Mouse (Mus musculus): ENCODE measurements around the gene Kif26b. TPM values are rescaled to one million over a fixed set of nuclear protein-coding genes. Genes with fewer than 3 reads are reported as not detected.

The Kif26b gene
- polyA plus RNA-seq, 1 experiment = 0.15 TPM

GRCm38 (mm10) chr1:178673506-178673905 lies 144.6 kb downstream of the Kif26b start:
- peaks cover 24% of the 10 kb centered on the region for H3K4me1 ChIP-seq (ENCODE audit: control insufficient read depth, insufficient read depth, low read length)
- no peak overlapping the region for H3K27ac ChIP-seq (ENCODE audit: insufficient read depth, low read depth, low read length)
- TF ChIP-seq POLR2A (IDR thresholded peaks at IDR 0.05; ENCODE audit: borderline replicate concordance, low read depth, low read length) = no peak
- no peak for TF ChIP-seq CTCF (IDR thresholded peaks at IDR 0.05; ENCODE audit: low read depth, low read length)
- H3K4me3 ChIP-seq (ENCODE audit: insufficient read depth, low read length) = no peak overlapping the region

GRCm38 (mm10) chr1:178675542-178676252 lies 146.8 kb downstream of the Kif26b start:
- TF ChIP-seq POLR2A (IDR thresholded peaks at IDR 0.05; ENCODE audit: borderline replicate concordance, low read depth, low read length) (no peak), CTCF (IDR thresholded peaks at IDR 0.05; ENCODE audit: low read depth, low read length) (no peak)
- Histone ChIP-seq H3K4me1 (ENCODE audit: control insufficient read depth, insufficient read depth, low read length) (peaks cover 24% of the 10 kb centered on the region), H3K4me3 (ENCODE audit: insufficient read depth, low read length) (no peak overlapping the region), H3K27ac (ENCODE audit: insufficient read depth, low read depth, low read length) (no peak overlapping the region)

GRCm38 (mm10) chr1:178677160-178677559 lies 148.2 kb downstream of the Kif26b start:
- no peak overlapping the region for H3K27ac ChIP-seq (ENCODE audit: insufficient read depth, low read depth, low read length)
- no peak for TF ChIP-seq CTCF (IDR thresholded peaks at IDR 0.05; ENCODE audit: low read depth, low read length)
- no peak for TF ChIP-seq POLR2A (IDR thresholded peaks at IDR 0.05; ENCODE audit: borderline replicate concordance, low read depth, low read length)
- peaks cover 24% of the 10 kb centered on the region for H3K4me1 ChIP-seq (ENCODE audit: control insufficient read depth, insufficient read depth, low read length)
- H3K4me3 ChIP-seq (ENCODE audit: insufficient read depth, low read length) = no peak overlapping the region

GRCm38 (mm10) chr1:178677630-178678221 lies 148.8 kb downstream of the Kif26b start:
- peaks cover 24% of the 10 kb centered on the region for H3K4me1 ChIP-seq (ENCODE audit: control insufficient read depth, insufficient read depth, low read length)
- H3K27ac ChIP-seq (ENCODE audit: insufficient read depth, low read depth, low read length) = no peak overlapping the region
- H3K4me3 ChIP-seq (ENCODE audit: insufficient read depth, low read length) = no peak overlapping the region
- no peak for TF ChIP-seq POLR2A (IDR thresholded peaks at IDR 0.05; ENCODE audit: borderline replicate concordance, low read depth, low read length)

GRCm38 (mm10) chr1:178683631-178684030 lies 154.7 kb downstream of the Kif26b start:
- no peak overlapping the region for H3K4me3 ChIP-seq (ENCODE audit: insufficient read depth, low read length)
- TF ChIP-seq CTCF (IDR thresholded peaks at IDR 0.05; ENCODE audit: low read depth, low read length) = no peak
- TF ChIP-seq POLR2A (IDR thresholded peaks at IDR 0.05; ENCODE audit: borderline replicate concordance, low read depth, low read length) = no peak

GRCm38 (mm10) chr1:178684991-178685680 lies 156.2 kb downstream of the Kif26b start:
- TF ChIP-seq CTCF (IDR thresholded peaks at IDR 0.05; ENCODE audit: low read depth, low read length) = no peak
- no peak for TF ChIP-seq POLR2A (IDR thresholded peaks at IDR 0.05; ENCODE audit: borderline replicate concordance, low read depth, low read length)

More at GRCm38 (mm10) chr1:178683631-178684030, 154.7 kb downstream of the Kif26b start:
- Histone ChIP-seq H3K27ac (ENCODE audit: insufficient read depth, low read depth, low read length) (no peak overlapping the region), H3K4me1 (ENCODE audit: control insufficient read depth, insufficient read depth, low read length) (peaks cover 5% of the 10 kb centered on the region)

GRCm38 (mm10) chr1:178686881-178687280 lies 158.0 kb downstream of the Kif26b start:
- H3K27ac ChIP-seq (ENCODE audit: insufficient read depth, low read depth, low read length) = no peak overlapping the region

More at GRCm38 (mm10) chr1:178684991-178685680, 156.2 kb downstream of the Kif26b start:
- Histone ChIP-seq H3K4me3 (ENCODE audit: insufficient read depth, low read length) (no peak overlapping the region), H3K27ac (ENCODE audit: insufficient read depth, low read depth, low read length) (no peak overlapping the region), H3K4me1 (ENCODE audit: control insufficient read depth, insufficient read depth, low read length) (peaks cover 5% of the 10 kb centered on the region)

GRCm38 (mm10) chr1:178689512-178689911 lies 160.6 kb downstream of the Kif26b start:
- TF ChIP-seq CTCF (IDR thresholded peaks at IDR 0.05; ENCODE audit: low read depth, low read length) (no peak), POLR2A (IDR thresholded peaks at IDR 0.05; ENCODE audit: borderline replicate concordance, low read depth, low read length) (no peak)
- peaks cover 5% of the 10 kb centered on the region for H3K4me1 ChIP-seq (ENCODE audit: control insufficient read depth, insufficient read depth, low read length)
- no peak overlapping the region for H3K27ac ChIP-seq (ENCODE audit: insufficient read depth, low read depth, low read length)
- H3K4me3 ChIP-seq (ENCODE audit: insufficient read depth, low read length) = no peak overlapping the region

More at GRCm38 (mm10) chr1:178686881-178687280, 158.0 kb downstream of the Kif26b start:
- no peak for TF ChIP-seq POLR2A (IDR thresholded peaks at IDR 0.05; ENCODE audit: borderline replicate concordance, low read depth, low read length)
- TF ChIP-seq CTCF (IDR thresholded peaks at IDR 0.05; ENCODE audit: low read depth, low read length) = no peak
- Histone ChIP-seq H3K4me1 (ENCODE audit: control insufficient read depth, insufficient read depth, low read length) (peaks cover 5% of the 10 kb centered on the region), H3K4me3 (ENCODE audit: insufficient read depth, low read length) (no peak overlapping the region)

- Histone ChIP-seq H3K4me3 (ENCODE audit: insufficient read depth, low read length) (no peak overlapping the region), H3K4me1 (ENCODE audit: control insufficient read depth, insufficient read depth, low read length) (peaks cover 4% of the 10 kb centered on the region), H3K27ac (ENCODE audit: insufficient read depth, low read depth, low read length) (no peak overlapping the region)
- no peak for TF ChIP-seq POLR2A (IDR thresholded peaks at IDR 0.05; ENCODE audit: borderline replicate concordance, low read depth, low read length)
- TF ChIP-seq CTCF (IDR thresholded peaks at IDR 0.05; ENCODE audit: low read depth, low read length) = no peak
These were observed 162.8 kb downstream of the Kif26b start for GRCm38 (mm10) chr1:178691679-178692078.

GRCm38 (mm10) chr1:178700102-178700501 lies 171.2 kb downstream of the Kif26b start:
- TF ChIP-seq CTCF (IDR thresholded peaks at IDR 0.05; ENCODE audit: low read depth, low read length) = no peak
- TF ChIP-seq POLR2A (IDR thresholded peaks at IDR 0.05; ENCODE audit: borderline replicate concordance, low read depth, low read length) = no peak

More at GRCm38 (mm10) chr1:178700102-178700501, 171.2 kb downstream of the Kif26b start:
- Histone ChIP-seq H3K27ac (ENCODE audit: insufficient read depth, low read depth, low read length) (no peak overlapping the region), H3K4me1 (ENCODE audit: control insufficient read depth, insufficient read depth, low read length) (no peaks in the 10 kb centered on the region), H3K4me3 (ENCODE audit: insufficient read depth, low read length) (no peak overlapping the region)
